Mouse (Mus musculus) myocyte (in vitro differentiated cells): ENCODE results near the gene Mif.

Experiments
- MAX ChIP-seq: IDR thresholded peaks from one replicate; pipeline ENCODE4 v1.6.1; 2011; ENCODE audit warnings: low read depth, mild to moderate bottlenecking, control low read depth
- MYOD1 ChIP-seq, 3 experiments: IDR thresholded peaks; one replicate each; pipeline ENCODE4 v1.6.1; 2011; ENCODE audit warnings: control low read depth in 2 of 3, low read depth in 2 of 3, mild to moderate bottlenecking in 2 of 3, moderate library complexity in 1 of 3; ENCODE audit not compliant: insufficient read length in 2 of 3, control insufficient read depth in 1 of 3
- MYOG ChIP-seq, 3 experiments: IDR thresholded peaks; one replicate each; pipeline ENCODE4 v1.6.1; 2011; ENCODE audit warnings: control low read depth in 2 of 3, low read depth in 2 of 3, mild to moderate bottlenecking in 2 of 3; ENCODE audit not compliant: insufficient read length in 2 of 3, control insufficient read depth in 1 of 3, insufficient read depth in 1 of 3
- POLR2A ChIP-seq: IDR thresholded peaks from one replicate; pipeline ENCODE4 v1.6.1; 2011; ENCODE audit warnings: low read depth, mild to moderate bottlenecking, control low read depth, moderate library complexity; ENCODE audit not compliant: insufficient read length
- POLR2AphosphoS2 ChIP-seq: IDR thresholded peaks from one replicate; pipeline ENCODE4 v1.6.1; 2011; ENCODE audit warnings: low read depth, control low read depth; ENCODE audit not compliant: insufficient read length
- TCF3 ChIP-seq: IDR thresholded peaks from one replicate; pipeline ENCODE4 v1.6.1; 2011; ENCODE audit warnings: low read depth, control low read depth; ENCODE audit not compliant: insufficient read length

DNA sequence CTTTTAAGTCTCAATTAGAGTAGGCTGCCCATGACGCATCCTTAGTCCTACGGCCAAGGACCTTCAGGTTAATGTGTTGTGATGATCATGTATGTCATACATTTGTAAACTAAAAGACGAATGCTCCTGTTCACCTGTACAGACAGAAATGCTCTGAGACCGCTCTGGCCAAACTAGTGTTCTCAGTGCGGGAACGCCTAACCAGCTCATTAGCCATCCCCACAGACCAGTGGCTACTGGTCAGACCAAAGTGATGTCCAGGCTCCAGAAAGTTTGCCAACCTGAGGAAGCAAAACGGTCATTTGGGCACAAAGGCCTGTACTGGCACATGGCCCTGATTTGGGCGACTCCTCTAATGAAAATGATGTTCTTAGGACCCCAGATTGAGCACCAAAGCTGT is 24.7 kb upstream of the Mif start:
- TF ChIP-seq MAX: no peak
- no peak for TF ChIP-seq MYOD1 (IDR thresholded peaks at IDR 0.05; ENCODE audit: control insufficient read depth in 1 of 3, insufficient read length in 2 of 3, low read depth in 2 of 3)
- TF ChIP-seq POLR2A: no peak
- no peak for TF ChIP-seq MYOG (IDR thresholded peaks at IDR 0.05; ENCODE audit: control insufficient read depth in 1 of 3, insufficient read depth in 1 of 3, insufficient read length in 2 of 3, low read depth in 2 of 3)
- TF ChIP-seq POLR2AphosphoS2: no peak
- TF ChIP-seq TCF3: no peak
